Mouse (Mus musculus): ENCODE results near the gene Gm20517. TPM values are rescaled to one million over a fixed set of nuclear protein-coding genes. Genes with fewer than 3 reads are reported as not detected.

Gene Gm20517
- total RNA-seq, 2 experiments from 2014 or later: 6.6 to 10.1 TPM

DNA sequence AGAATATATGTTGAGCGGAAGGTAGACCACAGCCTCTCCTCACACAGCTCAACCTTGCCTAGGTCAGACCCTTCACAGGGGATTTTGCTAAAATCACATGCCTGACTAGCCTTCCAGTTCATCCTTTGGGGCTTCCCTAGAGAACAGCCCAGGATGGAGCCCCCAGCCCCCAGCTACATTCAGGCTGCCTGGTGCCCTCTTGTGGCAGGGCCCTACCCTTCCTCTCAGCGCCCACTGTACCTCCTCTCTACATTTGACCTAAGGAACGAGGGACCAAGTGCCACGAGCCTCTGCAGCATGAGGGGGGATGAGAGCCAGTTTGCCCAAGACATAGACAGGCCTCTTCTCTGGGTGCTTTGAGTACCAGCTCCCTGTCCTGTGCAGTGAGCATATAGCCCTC, 93.3 kb downstream of the Gm20517 start:
- no peak for DNase-seq (ENCODE audit: low spot score in 2 of 2)

DNA sequence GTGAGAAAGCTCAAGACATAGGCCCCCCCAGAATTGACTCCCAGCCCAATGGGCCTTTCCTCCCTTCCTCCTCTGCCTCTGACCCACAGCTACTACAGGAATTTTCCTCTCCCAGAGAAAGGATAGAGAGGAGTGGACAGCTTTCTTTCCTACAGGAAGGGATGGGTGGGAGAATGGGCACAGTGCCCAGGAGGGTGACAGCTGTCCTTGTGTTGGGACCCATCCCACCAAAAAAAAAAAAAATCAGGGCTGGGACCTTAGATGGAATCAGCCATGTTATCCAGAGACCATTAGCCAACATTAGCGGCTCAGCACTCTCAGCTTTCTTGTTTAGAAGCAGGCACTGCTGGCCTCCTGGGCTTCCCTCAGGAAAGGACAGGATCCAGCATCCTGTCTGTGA, 94.8 kb downstream of the Gm20517 start:
- DNase-seq (ENCODE audit: low spot score in 2 of 2): no peak

DNA sequence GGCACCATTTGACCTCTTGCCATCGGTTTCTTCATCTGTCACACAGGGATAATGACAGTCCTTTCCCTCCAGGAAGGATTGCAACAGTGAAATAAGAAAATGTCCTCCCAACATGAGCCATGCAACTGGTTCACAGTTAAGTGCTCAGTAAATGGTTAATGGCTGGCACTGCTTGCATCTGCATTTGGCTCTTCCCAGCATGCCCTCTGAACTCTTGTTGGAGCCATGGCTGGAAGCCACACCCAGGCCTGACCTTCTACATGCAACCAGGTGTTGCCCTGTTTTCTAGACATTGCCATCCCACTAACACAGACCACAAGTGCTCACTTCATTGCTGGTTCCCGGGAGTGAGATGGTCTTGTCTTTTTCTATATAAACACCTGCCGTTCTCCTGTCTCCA, 96.6 kb downstream of the Gm20517 start:
- no peak for DNase-seq (ENCODE audit: low spot score in 2 of 2)

DNA sequence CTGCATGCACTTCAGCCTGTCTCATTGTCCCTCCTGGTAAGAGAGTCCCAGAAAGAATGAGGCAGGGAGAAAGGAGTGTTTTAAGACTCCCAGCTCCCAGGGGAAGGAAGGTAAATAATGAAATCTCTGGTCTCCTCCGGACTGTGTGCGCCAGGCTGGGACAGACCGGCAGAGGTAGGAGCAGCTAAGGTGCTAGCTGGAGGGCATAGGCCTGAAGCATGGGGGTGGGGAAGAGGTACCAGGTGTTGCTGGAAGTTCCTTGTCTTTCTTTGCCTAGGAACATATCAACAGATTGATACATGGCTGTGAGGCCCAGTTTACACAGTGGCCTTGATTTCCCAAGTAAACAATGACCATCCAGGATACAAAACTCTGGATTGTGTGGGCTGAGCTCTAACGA, 97.6 kb downstream of the Gm20517 start:
- no peak for DNase-seq (ENCODE audit: low spot score in 2 of 2)

DNA sequence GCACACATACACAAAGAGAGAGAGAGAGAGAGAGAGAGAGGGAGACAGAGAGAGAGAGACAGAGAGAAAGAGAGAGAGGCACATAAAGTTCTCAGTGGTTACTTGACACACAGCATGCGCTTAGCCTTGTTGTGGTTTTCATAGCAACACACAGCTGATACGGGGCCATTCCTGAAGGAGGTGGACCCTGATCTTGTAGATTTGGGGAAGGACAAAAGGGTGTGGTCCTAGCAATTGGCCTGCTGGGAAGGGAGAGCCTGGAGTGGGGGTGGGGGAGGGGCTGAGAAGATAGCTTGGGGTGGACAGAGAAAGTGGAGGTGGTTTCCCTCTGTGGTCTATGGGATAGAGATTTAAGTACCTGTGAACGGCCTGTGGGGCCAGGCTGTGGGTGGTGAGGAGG, 98.6 kb downstream of the Gm20517 start:
- no peak for DNase-seq (ENCODE audit: low spot score in 2 of 2)

DNA sequence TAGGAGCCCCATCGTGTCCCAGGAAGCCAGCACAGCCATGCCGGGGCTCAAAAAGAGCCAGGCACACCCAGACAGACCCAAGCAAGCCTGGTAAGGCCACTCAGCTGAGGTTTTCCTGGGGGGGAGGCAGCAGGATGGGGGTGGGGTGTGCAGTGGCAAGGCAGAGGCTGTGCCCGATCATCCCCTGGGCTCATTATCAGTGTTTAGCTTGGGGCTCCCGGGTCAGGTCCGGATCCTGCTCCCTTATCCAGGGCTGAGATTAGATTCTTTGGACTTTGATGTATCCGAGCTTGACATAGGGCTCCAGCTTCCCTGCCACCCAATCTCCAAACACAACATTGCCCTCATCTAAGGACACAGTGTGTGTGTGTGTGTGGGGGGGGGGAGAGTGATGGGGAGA, 100.5 kb downstream of the Gm20517 start:
- DNase-seq (ENCODE audit: low spot score in 2 of 2): no peak

DNA sequence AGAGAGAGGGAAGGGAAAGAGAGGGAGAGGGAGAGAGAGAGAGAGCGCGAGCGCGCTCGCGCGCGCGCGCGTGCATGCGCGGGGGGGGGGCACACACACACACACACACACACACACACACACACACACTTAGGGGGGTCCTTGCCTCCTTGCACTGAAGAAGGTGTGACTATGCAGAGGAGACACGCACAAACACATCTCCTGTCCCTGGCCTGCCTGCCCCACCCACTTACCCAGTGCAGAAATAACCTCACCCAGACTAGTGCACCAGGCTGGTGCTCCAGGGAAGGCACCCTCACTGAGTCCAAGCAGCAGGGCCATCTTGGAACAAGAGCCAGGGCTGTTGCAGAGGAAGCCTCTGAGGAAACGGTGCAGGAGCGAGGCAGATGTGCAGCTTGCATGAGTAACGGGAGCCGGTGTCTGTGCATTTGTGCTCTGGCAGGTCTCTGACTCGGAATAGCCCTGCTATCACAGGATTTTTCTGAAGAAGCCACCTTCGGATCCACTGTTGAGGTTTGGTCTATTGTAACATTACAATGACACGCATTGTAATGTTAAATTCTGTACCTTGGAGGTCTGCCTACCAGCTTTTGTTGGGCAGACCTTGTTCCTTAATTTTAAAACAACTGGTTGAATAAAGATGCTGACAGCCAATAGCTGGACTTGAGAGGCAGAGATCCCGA, 101.6 kb downstream of the Gm20517 start:
- DNase-seq (ENCODE audit: low spot score in 2 of 2): no peak

DNA sequence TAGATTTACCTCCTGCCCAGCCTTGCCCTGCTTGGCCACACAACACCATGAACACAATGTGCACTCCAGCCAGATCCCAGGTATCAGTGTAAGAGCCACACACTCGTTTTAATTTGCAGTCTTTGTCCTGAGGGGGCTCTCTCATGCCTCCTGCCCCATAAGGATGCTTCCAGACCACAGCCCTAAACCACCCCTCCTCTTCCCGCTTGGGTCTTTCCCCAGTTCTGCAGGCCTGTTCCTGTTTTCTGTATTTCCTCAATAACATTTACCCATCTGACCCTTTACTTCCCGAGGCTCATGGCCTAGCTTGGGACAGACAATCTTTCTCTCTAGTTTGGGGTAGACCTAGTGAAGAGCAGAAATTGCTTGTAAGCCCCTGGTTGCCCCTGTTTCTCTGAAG, 103.6 kb downstream of the Gm20517 start:
- DNase-seq (ENCODE audit: low spot score in 2 of 2): no peak

DNA sequence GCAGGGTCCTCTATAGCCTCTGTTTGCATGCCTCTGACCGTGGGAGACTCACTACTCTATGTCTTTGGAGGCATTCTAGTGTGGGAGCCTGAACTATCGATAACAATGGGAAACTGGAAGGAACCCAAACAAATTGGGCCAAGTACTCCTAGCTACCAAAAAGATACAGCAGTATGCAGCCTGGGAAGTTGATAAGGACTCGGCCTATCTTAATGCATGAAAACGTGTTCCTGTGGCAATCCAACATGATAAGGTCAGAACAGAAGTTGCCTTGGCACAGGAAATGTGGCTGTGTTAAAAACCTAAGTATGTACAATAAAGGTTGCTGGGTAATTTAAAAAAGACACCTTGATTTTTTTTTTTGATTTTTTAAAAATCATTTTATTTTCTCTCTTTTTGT, 109.8 kb downstream of the Gm20517 start:
- no peak for DNase-seq (ENCODE audit: low spot score in 2 of 2)

DNA sequence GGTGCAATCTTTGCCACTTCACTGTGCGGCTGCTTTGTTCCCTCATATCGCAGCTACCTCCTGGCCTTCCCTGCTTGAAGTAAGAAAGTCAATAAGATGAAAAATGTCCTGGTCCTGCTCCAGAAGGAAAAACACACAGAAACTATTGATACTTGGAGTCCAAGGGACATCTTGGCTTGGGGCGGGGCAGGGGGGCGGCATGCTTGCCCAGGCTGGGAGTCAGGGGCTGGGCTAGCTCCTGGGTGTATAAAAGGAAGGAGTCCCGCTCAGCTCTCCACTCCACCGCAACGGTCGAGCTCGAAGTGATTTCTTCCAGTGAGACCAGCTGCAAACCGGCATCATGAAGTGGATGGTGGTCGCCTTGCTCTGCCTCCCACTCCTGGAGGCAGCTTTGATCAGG, 115.2 kb downstream of the Gm20517 start, which contains the start of gene Pgc:
Gene Pgc (plus strand): TSS at position 277 of the 400 bp plus-strand sequence.
- DNase-seq (ENCODE audit: low spot score in 2 of 2): no peak

DNA sequence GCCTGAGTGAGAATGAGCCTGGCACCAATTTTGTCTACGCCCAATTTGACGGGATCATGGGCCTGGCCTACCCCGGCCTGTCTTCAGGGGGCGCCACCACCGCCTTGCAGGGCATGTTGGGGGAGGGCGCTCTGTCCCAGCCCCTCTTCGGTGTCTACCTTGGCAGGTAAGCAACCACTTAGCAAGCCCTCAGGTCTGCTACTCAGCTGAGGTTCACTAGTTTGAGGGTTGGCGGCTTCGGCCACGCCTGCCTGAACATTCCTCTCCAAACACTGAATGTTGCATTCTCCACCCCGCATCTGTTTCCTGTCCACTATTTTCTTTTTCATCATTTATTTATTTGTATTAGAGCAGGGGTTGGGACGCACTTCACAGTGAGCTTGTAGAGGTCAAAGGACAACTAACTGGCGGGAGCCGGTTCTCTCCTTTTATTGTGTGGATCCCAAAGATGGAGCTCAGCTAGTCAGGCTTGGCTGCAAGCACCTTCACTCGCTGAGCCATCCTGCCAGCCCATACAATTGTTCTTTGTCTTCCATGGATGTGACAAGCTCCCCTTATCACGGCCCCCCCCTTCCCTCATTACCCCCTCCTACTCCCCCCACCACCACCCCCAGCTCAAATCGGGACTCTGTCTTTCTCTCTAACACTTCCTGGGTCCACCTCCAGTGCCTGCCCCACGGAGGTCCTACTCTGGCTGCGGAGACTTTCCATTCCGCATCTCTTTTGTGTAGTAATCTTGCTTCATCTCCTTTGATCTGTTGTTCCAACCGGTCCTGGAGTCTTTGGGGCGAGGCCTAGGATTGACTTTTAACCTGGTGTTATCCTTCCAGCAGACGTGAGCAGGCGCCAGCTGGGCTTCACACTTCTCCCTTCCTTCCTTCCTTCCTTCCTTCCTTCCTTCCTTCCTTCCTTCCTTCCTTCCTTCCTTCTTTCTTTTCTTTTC, 119.5 kb downstream of the Gm20517 start:
- DNase-seq (ENCODE audit: low spot score in 2 of 2): no peak

Other genes with a start within 250 kb of the Gm20517 start
- gene Mrps10, start 242.7 kb upstream of the Gm20517 start, total RNA-seq (2021): 10 to 100 TPM; 29.1 to 30.6 TPM
- gene Guca1b, start 226.2 kb upstream of the Gm20517 start, total RNA-seq (2021): under 1 TPM; 0.40 to 0.43 TPM
- 1 to 10 TPM in 1 of 2 experiments, not detected in 1; 1.2 TPM for gene Guca1a, start 211.0 kb upstream of the Gm20517 start, total RNA-seq (2021)
- under 1 TPM; 0.23 to 0.38 TPM for gene AI661453, start 175.0 kb upstream of the Gm20517 start, total RNA-seq (2021)
- under 1 TPM in 1 of 2 experiments, not detected in 1; 0.94 TPM for gene 1700001C19Rik, start 174.2 kb upstream of the Gm20517 start, total RNA-seq (2021)
- 10 to 100 TPM; 16.7 to 17.0 TPM for gene Taf8, start 109.3 kb upstream of the Gm20517 start, total RNA-seq (2021)
- gene Ccnd3, start 106.5 kb upstream of the Gm20517 start, total RNA-seq (2021): 10 to 100 TPM; 34.7 to 39.6 TPM
- 10 to 100 TPM; 24.5 to 24.9 TPM for gene Bysl, start 97 bp upstream of the Gm20517 start, total RNA-seq (2021)
- gene Med20, start within 50 bp of the Gm20517 start, total RNA-seq (2021): 10 to 100 TPM; 23.9 to 24.8 TPM
- gene Usp49, start 19.1 kb downstream of the Gm20517 start, total RNA-seq (2021): 10 to 100 TPM; 11.3 to 13.2 TPM
- gene Tomm6, start 76.8 kb downstream of the Gm20517 start, total RNA-seq (2021): 100 to 1,000 TPM; 221 to 257 TPM
- 10 to 100 TPM; 31.2 to 31.4 TPM for gene Frs3, start 77.4 kb downstream of the Gm20517 start, total RNA-seq (2021)
- 1 to 10 TPM; 4.4 to 5.7 TPM for gene Gm21981, start 82.9 kb downstream of the Gm20517 start, total RNA-seq (2021)
- gene Prickle4, start 83.1 kb downstream of the Gm20517 start, total RNA-seq (2021): 1 to 10 TPM; 1.9 to 4.3 TPM
- gene Pgc, start 115.3 kb downstream of the Gm20517 start, total RNA-seq (2021): not detected
- gene Tfeb, start 125.4 kb downstream of the Gm20517 start, total RNA-seq (2021): 10 to 100 TPM in 1 of 2 experiments, 1 to 10 TPM in 1; 8.4 to 12.7 TPM
- gene Mdfi, start 223.1 kb downstream of the Gm20517 start, total RNA-seq (2021): 1 to 10 TPM; 1.3 to 2.0 TPM

All from layer of hippocampus, postnatal 10 days (tissue).